Mouse (Mus musculus): Measurements from ENCODE around the gene Alg1. TPM values are rescaled to one million over a fixed set of nuclear protein-coding genes. Genes with fewer than 3 reads are reported as not detected.

Gene Alg1
- polyA plus RNA-seq, 1 experiment from 2014 or later: 11.8 TPM

DNA sequence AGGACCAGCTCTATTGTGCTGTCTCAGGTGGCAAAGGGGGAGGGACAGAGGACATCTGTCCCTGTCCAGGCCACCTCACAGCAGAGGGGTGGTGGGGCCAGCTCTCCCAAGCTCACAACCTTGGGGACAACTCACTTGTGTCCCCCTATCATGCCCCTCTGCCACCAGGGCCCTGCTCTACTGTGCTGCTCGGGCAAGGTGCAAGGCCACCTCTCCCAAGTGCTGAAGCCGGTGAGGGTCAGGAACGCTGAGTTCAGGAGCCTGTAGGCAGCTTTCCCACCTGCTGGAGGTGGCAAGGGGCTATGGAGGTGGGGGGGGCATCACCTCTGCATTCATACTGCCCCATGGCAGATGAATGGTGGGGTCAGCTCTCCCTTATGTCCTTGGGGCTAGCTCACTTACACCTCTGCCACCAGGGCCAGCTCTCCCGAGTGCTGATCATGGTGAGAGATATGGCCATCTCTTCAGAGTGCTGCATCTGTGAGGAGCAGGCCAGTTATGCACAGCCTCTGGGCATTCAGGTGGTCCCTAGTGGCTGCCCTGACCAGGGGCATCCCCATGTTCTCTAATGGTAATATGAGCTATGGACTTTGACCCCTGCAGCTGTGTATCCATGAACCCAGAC lies 38.1 kb downstream of the Alg1 start:
- WGBS (ENCODE audit: insufficient replicate concordance): 68% methylated on average over 4 of the region's 4 CpGs
- ATAC-seq (ENCODE audit: insufficient read depth): no peak
- H3K36me3 ChIP-seq (replicated peaks): no peaks in the 10 kb centered on the region

DNA sequence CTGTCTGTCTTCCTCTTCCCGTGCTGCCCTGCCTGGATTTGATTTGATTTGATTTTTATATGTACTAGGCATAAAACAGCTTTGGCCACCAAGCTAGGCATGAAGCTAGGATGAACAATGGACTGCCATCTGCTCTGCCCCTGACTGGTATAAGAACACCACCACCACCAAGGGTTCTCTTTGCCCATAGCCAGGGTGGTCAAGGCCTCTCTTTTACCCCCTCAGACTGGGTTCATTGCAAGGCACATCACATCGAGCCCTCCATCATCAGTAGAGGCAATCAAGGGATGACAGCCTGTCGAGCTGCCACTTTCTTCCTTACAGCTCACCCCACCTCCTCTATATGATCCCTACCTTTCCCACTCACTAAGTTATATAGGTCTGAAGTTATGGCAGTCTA lies 39.0 kb downstream of the Alg1 start:
- Histone ChIP-seq H3K27ac (replicated peaks) (no peak overlapping the region), H3K4me2 (no peak overlapping the region), H3K9me3 (replicated peaks) (no peaks in the 10 kb centered on the region), H3K36me3 (replicated peaks) (no peaks in the 10 kb centered on the region), H3K4me1 (replicated peaks) (no peaks in the 10 kb centered on the region), H3K4me3 (replicated peaks) (no peak overlapping the region), H3K9ac (no peak overlapping the region), H3K27me3 (no peaks in the 10 kb centered on the region)
- WGBS (ENCODE audit: insufficient replicate concordance): 42% methylated on average over 3 of the region's 3 CpGs
- no peak for ATAC-seq (ENCODE audit: insufficient read depth)

More for the DNA sequence above, 38.1 kb downstream of the Alg1 start:
- Histone ChIP-seq H3K4me3 (replicated peaks) (no peak overlapping the region), H3K4me1 (replicated peaks) (no peaks in the 10 kb centered on the region), H3K4me2 (no peak overlapping the region), H3K9me3 (replicated peaks) (no peaks in the 10 kb centered on the region), H3K27me3 (no peaks in the 10 kb centered on the region), H3K9ac (no peak overlapping the region), H3K27ac (replicated peaks) (no peak overlapping the region)

DNA sequence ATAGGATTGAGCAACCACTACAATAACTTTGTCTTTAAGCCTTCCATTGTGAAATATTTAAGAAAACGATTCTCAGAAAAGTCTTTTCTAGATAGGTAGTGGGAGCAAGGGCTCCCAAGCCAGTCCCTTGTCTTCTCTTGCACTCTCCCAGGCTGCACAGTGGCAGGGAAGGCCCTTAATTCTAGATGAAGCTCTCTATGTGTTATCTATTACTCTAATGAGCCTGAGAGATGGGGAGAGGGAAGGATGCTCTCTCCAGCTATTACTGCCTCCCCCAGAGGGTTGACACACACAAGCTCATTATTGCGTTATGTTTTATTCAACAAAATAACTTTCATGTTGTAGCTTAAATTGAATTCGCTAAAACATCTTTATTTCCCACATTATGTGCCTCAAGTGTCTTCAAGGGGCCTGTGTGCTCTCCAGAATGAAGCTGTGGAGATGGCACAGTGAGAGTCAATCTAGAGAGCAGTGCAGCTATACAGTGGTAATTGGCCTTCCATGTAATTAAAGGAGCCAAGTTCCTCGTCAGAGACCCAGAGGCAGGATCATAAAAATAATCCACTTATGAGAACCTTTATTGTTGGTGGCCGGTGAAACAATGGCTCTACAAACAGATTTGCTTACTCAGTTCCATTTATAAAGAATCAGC lies 46.3 kb downstream of the Alg1 start:
- Histone ChIP-seq H3K4me2 (no peak overlapping the region), H3K9me3 (replicated peaks) (no peaks in the 10 kb centered on the region), H3K27ac (replicated peaks) (no peak overlapping the region), H3K4me1 (replicated peaks) (no peaks in the 10 kb centered on the region), H3K9ac (no peak overlapping the region), H3K27me3 (no peaks in the 10 kb centered on the region), H3K36me3 (replicated peaks) (no peaks in the 10 kb centered on the region), H3K4me3 (replicated peaks) (no peak overlapping the region)
- ATAC-seq (ENCODE audit: insufficient read depth): no peak
- 62% methylated on average over 5 of the region's 5 CpGs for WGBS (ENCODE audit: insufficient replicate concordance)

DNA sequence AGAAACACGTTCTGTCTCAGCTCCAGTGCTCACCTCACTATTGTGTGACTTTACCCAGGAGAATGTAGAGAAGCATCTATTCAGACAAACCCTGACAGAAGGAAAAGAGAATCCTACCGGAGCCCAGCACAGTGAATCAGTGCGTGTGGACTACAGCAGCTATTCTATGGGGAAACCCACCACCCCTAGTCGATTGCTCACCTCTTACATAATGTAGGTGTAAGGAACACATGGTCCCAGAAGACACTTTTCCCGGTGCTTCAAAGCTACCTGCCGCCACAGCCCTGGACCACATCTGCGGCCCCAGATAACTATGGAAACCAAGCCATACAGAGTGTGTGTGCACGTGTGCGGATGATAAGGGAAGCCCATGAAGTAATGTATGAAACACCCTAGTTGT lies 49.3 kb downstream of the Alg1 start:
- 66% methylated on average over 9 of the region's 9 CpGs for WGBS (ENCODE audit: insufficient replicate concordance)
- Histone ChIP-seq H3K9me3 (replicated peaks) (no peaks in the 10 kb centered on the region), H3K4me1 (replicated peaks) (no peaks in the 10 kb centered on the region), H3K4me2 (no peak overlapping the region), H3K27me3 (no peaks in the 10 kb centered on the region), H3K36me3 (replicated peaks) (no peaks in the 10 kb centered on the region), H3K27ac (replicated peaks) (no peak overlapping the region), H3K4me3 (replicated peaks) (no peak overlapping the region), H3K9ac (no peak overlapping the region)
- no peak for ATAC-seq (ENCODE audit: insufficient read depth)

DNA sequence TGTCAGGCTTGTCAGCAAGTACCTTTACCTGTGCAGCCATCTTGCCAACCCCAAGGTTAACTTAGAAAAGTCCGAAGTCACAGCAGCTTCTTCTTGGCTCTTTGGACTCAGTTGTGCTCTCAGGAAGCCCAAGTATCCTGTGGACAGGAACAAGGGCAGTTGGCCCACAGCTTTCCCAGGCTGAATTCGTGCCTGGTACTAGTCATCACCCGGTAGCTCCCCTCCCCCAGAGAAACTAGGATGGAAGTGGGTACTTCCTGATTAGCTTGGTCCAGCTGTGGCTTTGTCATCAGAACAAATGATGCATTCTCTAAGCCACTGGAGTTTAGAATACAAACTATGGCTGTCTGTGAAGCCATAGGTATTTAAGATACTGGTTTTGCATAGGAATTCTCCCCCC lies 52.0 kb downstream of the Alg1 start:
- Histone ChIP-seq H3K36me3 (replicated peaks) (no peaks in the 10 kb centered on the region), H3K27ac (replicated peaks) (no peak overlapping the region), H3K27me3 (no peaks in the 10 kb centered on the region), H3K9me3 (replicated peaks) (no peaks in the 10 kb centered on the region), H3K4me3 (replicated peaks) (no peak overlapping the region), H3K4me2 (no peak overlapping the region), H3K9ac (no peak overlapping the region), H3K4me1 (replicated peaks) (no peaks in the 10 kb centered on the region)
- 23% methylated on average over 3 of the region's 3 CpGs for WGBS (ENCODE audit: insufficient replicate concordance)
- no peak for ATAC-seq (ENCODE audit: insufficient read depth)

Small RNA genes within 50 kb of the gene (microRNA-seq; reads per million reads assigned to microRNA genes)
- gene Gm23689: not detected
- not detected for gene Gm26095
- not detected for gene Mir6364

Other genes with a start within 250 kb of the Alg1 start
- gene Sept12, start 235.8 kb upstream of the Alg1 start, polyA plus RNA-seq (2015; fragmentation: Nextera tagmentation; extraction: Ambion mirVana): not detected in 2 replicates
- 7.5 and 9.1 TPM in 2 replicates for gene Smim22, start 226.3 kb upstream of the Alg1 start, polyA plus RNA-seq (2015; fragmentation: Nextera tagmentation; extraction: Ambion mirVana)
- gene Rogdi, start 220.1 kb upstream of the Alg1 start, polyA plus RNA-seq (2015; fragmentation: Nextera tagmentation; extraction: Ambion mirVana): 65.2 and 78.7 TPM in 2 replicates
- gene Glyr1, start 183.8 kb upstream of the Alg1 start, polyA plus RNA-seq (2015; fragmentation: Nextera tagmentation; extraction: Ambion mirVana): 41.6 and 46.0 TPM in 2 replicates
- 8.5 and 9.5 TPM in 2 replicates for gene Ubn1, start 183.6 kb upstream of the Alg1 start, polyA plus RNA-seq (2015; fragmentation: Nextera tagmentation; extraction: Ambion mirVana)
- gene Ppl, start 101.2 kb upstream of the Alg1 start, polyA plus RNA-seq (2015; fragmentation: Nextera tagmentation; extraction: Ambion mirVana): 0.38 and 0.60 TPM in 2 replicates
- 0.02 TPM in 1 of 2 replicates, not detected in the other for gene Sec14l5, start 86.5 kb upstream of the Alg1 start, polyA plus RNA-seq (2015; fragmentation: Nextera tagmentation; extraction: Ambion mirVana)
- gene Nagpa, start 29.6 kb upstream of the Alg1 start, polyA plus RNA-seq (2015; fragmentation: Nextera tagmentation; extraction: Ambion mirVana): 13.1 and 16.0 TPM in 2 replicates
- gene AU021092, start 11.3 kb upstream of the Alg1 start, polyA plus RNA-seq (2015; fragmentation: Nextera tagmentation; extraction: Ambion mirVana): 0.73 and 0.82 TPM in 2 replicates
- 9.0 and 9.8 TPM in 2 replicates for gene Eef2kmt, start 22.4 kb downstream of the Alg1 start, polyA plus RNA-seq (2015; fragmentation: Nextera tagmentation; extraction: Ambion mirVana)